In genomic region chr13:9737024-9737423, GRCm38 (mm10) we compare ENCODE assay signal across 26 mouse cellular contexts. TPM values are rescaled to one million over a fixed set of nuclear protein-coding genes. Genes with fewer than 3 reads are reported as not detected.
DNase-seq lines count a peak whose midpoint lies in the region; ATAC-seq and TF ChIP-seq lines count a peak whose summit lies in the region.
"Had no signal": no experiment of that assay in that cellular context is flagged by ENCODE, and none has a peak within 500 bp of the region (broad histone marks: within the 10 kb centered on the region; RNA-seq: fewer than 3 reads in every experiment).

No protein-coding gene starts in this region.

- H3K27ac ChIP-seq in heart, adult 2 months = peak overlapping the region; percentile 45
- H3K27ac ChIP-seq: heart, embryonic 15.5 days; hindbrain, embryonic 13.5 days; kidney, postnatal 0 days; liver, embryonic 15.5 days; midbrain, embryonic 13.5 days; neural tube, embryonic 13.5 days had no signal

- H3K79me2 ChIP-seq in heart, adult 2 months (replicated peaks; ENCODE audit: control insufficient read depth, insufficient read depth, low read length) = peaks cover 6% of the 10 kb centered on the region

- no peak for TF ChIP-seq POLR2A in heart, adult 2 months (IDR thresholded peaks at IDR 0.05; ENCODE audit: insufficient read depth, low read depth, low read length)

- TF ChIP-seq EP300 in heart, adult 2 months (IDR thresholded peaks at IDR 0.05; ENCODE audit: insufficient read depth, low read depth, low read length) = no peak

- 0 out of 2 replicates have a peak, but pooled peaks cover 2% of the 10 kb centered on the region for H3K36me3 ChIP-seq in heart, adult 2 months (ENCODE audit: control insufficient read depth, insufficient read depth, low read length)

- no peaks in the 10 kb centered on the region for H3K27me3 ChIP-seq in heart, adult 2 months (ENCODE audit: control insufficient read depth, insufficient read depth, low read length)
- H3K27me3 ChIP-seq: heart, embryonic 15.5 days; hindbrain, embryonic 13.5 days; liver, embryonic 15.5 days; midbrain, embryonic 13.5 days; neural tube, embryonic 13.5 days had no signal

- H3K4me1 ChIP-seq in heart, adult 2 months (ENCODE audit: control insufficient read depth, insufficient read depth, low read length) = peaks cover 12% of the 10 kb centered on the region

- ATAC-seq in common myeloid progenitor, adult 5-6 weeks (replicated peaks; ENCODE audit: low read depth, poor library complexity, severe bottlenecking) = 0 out of 2 replicates have a peak, but pooled peaks have one; percentile 60
- ATAC-seq: forebrain, postnatal 0 days; intestine, embryonic 16.5 days; midbrain, embryonic 13.5 days had no signal

- H3K9ac ChIP-seq in heart, adult 2 months (ENCODE audit: low read depth, low read length) = no peak overlapping the region
- H3K9ac ChIP-seq: forebrain, postnatal 0 days; heart, embryonic 15.5 days; hindbrain, embryonic 13.5 days; liver, embryonic 15.5 days; midbrain, embryonic 13.5 days; neural tube, embryonic 13.5 days had no signal

- TF ChIP-seq CTCF in heart, adult 2 months (IDR thresholded peaks at IDR 0.05) = no peak

- WGBS in heart, adult 2 months = 38% methylated on average over 5 of the region's 5 CpGs

- H3K4me3 ChIP-seq in heart, adult 2 months = no peak overlapping the region
- H3K4me3 ChIP-seq: erythroblast, embryonic 14.5 days; heart, embryonic 15.5 days; hindbrain, embryonic 13.5 days; liver, embryonic 15.5 days; midbrain, embryonic 13.5 days; neural tube, embryonic 13.5 days had no signal

- no peak for DNase-seq in heart, adult 2 months
- DNase-seq in heart, postnatal 25 days (ENCODE audit: low spot score) = no peak
- DNase-seq in kidney, postnatal 36 days = peak; percentile 16 to 33
- no peak for DNase-seq in kidney, adult 18-20 months
- DNase-seq in lung, postnatal 36 days = peak; percentile 33
- no peak for DNase-seq in lung, postnatal 25 days (ENCODE audit: low spot score)
- DNase-seq in left cerebral cortex, postnatal 36 days (ENCODE audit: low spot score in 2 of 2) = no peak
- DNase-seq: adrenal gland, postnatal 25 days; B cell, adult 2 months; cerebellum, adult 18-20 months; cerebellum, postnatal 10 days; forebrain, postnatal 0 days; gastrocnemius, postnatal 25 days; heart, postnatal 36 days; left cerebral cortex, postnatal 4 days; liver; thymus, adult 2 months had no signal

- intact Hi-C loops in heart, adult 2 months (cut with DNase I) = no loop called here
- intact Hi-C loops in heart, postnatal 25 days (cut with DNase I) = no loop called here
- intact Hi-C loops in left cerebral cortex, postnatal 36 days (cut with DNase I) = no loop called here

RNA-seq across cellular contexts. Expression of gene Zmynd11, which starts 28.1 kb away (rescaled TPM):
- total RNA-seq in heart, adult 2 months (2021) = 100 to 1,000 TPM; 115 to 129 TPM
- 48.0 and 83.6 TPM in 2 replicates for polyA plus RNA-seq in heart, adult 2 months (2012; rRNA removed)
- total RNA-seq in heart, postnatal 25 days (2021) = 100 to 1,000 TPM; 122 to 135 TPM
- 70.0 and 78.6 TPM in 2 replicates for total RNA-seq in common myeloid progenitor, adult 5-6 weeks (2017)
- total RNA-seq in left cerebral cortex, postnatal 36 days (2021) = 100 to 1,000 TPM; 225 to 255 TPM

Comparison
In these comparisons a context has a peak if more than half of its experiments do, and no peak if none do; other contexts are left out.
1. DNase-seq: peak in kidney, postnatal 36 days (2 of 2) and lung, postnatal 36 days (single experiment); none in heart, adult 2 months (0 of 2), heart, postnatal 25 days (single experiment), kidney, adult 18-20 months (single experiment), lung, postnatal 25 days (single experiment) and left cerebral cortex, postnatal 36 days (0 of 2).